Comparison of ENCODE assay signal across 8 mouse cellular contexts in the genomic region with DNA sequence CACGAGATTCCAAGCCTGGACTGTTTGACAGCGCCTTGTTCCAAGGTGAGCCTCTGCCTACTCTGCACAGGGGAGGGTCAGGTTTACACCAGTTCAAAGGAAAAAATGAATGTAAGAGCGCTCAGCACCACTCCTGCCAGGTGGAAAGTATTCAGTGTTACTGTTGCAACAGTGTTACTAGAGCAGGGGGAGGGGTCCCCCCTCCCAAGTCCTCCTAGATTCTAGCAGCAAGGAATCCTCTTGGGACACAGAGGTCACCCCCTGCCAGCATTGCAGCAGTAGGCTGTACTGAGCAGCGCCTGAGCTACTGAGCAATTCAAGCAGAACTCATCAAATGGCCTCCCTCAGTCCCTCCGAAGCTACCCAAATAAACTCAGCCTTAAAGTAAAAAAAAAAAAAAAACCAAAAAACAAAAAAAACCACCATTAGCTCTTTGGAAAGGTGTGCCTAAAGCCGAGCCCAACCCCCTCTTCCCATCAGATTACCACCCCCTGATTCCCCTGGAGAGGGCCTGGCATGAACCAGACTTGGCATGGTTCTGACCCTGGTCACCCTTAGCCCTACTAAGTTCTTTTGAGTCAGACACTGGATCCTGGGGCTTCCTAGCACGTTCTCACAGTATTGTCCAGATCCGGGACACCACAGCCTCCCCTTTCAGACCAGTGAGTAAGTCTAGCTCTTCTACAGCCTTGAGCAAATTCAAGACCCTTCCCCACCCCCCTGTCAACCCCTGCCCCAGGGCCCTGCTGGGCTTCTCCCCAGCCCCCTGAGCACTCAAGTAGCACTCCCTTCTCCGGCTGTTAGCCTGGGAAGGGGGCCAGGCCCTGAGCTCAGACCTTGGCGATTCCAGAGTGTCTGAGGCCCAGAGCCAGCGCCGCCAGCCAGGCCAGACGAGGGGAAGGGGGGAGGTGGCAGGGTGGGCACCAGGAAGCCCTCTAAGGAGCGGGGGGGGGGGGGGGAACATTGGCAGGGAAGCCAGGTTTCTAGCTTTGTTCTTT. TPM values are rescaled to one million over a fixed set of nuclear protein-coding genes. Genes with fewer than 3 reads are reported as not detected.
DNase-seq lines count a peak whose midpoint lies in the region; ATAC-seq and TF ChIP-seq lines count a peak whose summit lies in the region.

Ltbp3 (plus strand) TSS at position 585 of the 998 bp plus-strand sequence.

- no peak for TF ChIP-seq CTCF in lung, adult 2 months (IDR thresholded peaks at IDR 0.05; ENCODE audit: insufficient read depth, low read length)

- H3K36me3 ChIP-seq in embryonic facial prominence, embryonic 13.5 days, result no peaks in the 10 kb centered on the region
- H3K36me3 ChIP-seq in heart, embryonic 14.5 days (ENCODE audit: control insufficient read depth, insufficient read depth, low read length), result no peaks in the 10 kb centered on the region

- DNase-seq in right cerebral cortex, postnatal 10 days (ENCODE audit: low spot score in 2 of 2), result peak; percentile 85
- DNase-seq in right cerebral cortex, adult 2 months (ENCODE audit: low spot score in 2 of 2), result no peak
- peak; percentile 67 for DNase-seq in kidney, postnatal 14 days
- peak; percentile 56 for DNase-seq in lung, adult 2 months
- peak; percentile 78 for DNase-seq in skeletal muscle tissue, adult 2 months (ENCODE audit: low read depth, low spot score)

- H3K27ac ChIP-seq in embryonic facial prominence, embryonic 13.5 days, result peak within 1 kb of the TSS; percentile 92
- peak within 1 kb of the TSS; percentile 90 to 94 for H3K27ac ChIP-seq in heart, embryonic 14.5 days (replicated peaks in 1 of 2; ENCODE audit: control insufficient read depth in 1 of 2, insufficient read depth in 1 of 2, low read depth in 2 of 2, low read length in 2 of 2)

- H3K27me3 ChIP-seq in embryonic facial prominence, embryonic 13.5 days, result peaks cover 40% of the 10 kb centered on the region
- H3K27me3 ChIP-seq in heart, embryonic 14.5 days (ENCODE audit: control insufficient read depth, insufficient read depth, low read length), result 0 out of 2 replicates have a peak, but pooled peaks cover 8% of the 10 kb centered on the region

- H3K9ac ChIP-seq in embryonic facial prominence, embryonic 13.5 days, result peak within 1 kb of the TSS; percentile 91
- H3K9ac ChIP-seq in heart, embryonic 14.5 days (ENCODE audit: low read length), result peak within 1 kb of the TSS; percentile 98

- H3K4me1 ChIP-seq in embryonic facial prominence, embryonic 13.5 days, result peaks cover 44% of the 10 kb centered on the region
- H3K4me1 ChIP-seq in heart, embryonic 14.5 days (ENCODE audit: control insufficient read depth in 2 of 2, insufficient read depth in 2 of 2, low read length in 2 of 2), result peaks cover 18 to 35% of the 10 kb centered on the region in 2 experiments
- peaks cover 9% of the 10 kb centered on the region for H3K4me1 ChIP-seq in lung, adult 2 months (ENCODE audit: control insufficient read depth, insufficient read depth, low read length)

- WGBS in embryonic facial prominence, embryonic 13.5 days, result 21% methylated on average over 9 of the region's 14 CpGs
- WGBS in heart, embryonic 14.5 days, result 29% methylated on average over 13 of the region's 14 CpGs
- 28% methylated on average over 14 of the region's 14 CpGs for WGBS in lung, adult 2 months

- H3K4me2 ChIP-seq in embryonic facial prominence, embryonic 13.5 days, result peak within 1 kb of the TSS; percentile 95
- H3K4me2 ChIP-seq in heart, embryonic 14.5 days (ENCODE audit: low read length), result peak within 1 kb of the TSS; percentile 93

- no peaks in the 10 kb centered on the region for H3K9me3 ChIP-seq in embryonic facial prominence, embryonic 13.5 days
- no peaks in the 10 kb centered on the region for H3K9me3 ChIP-seq in heart, embryonic 14.5 days (ENCODE audit: control insufficient read depth, low read length)

- ATAC-seq in embryonic facial prominence, embryonic 13.5 days (ENCODE audit: insufficient number of reproducible peaks, insufficient read depth, low FRiP score, low TSS enrichment, low read depth), result 0 out of 2 replicates have a peak, but pooled peaks have one; percentile 49
- peak; percentile 71 for ATAC-seq in heart, embryonic 14.5 days (ENCODE audit: insufficient number of reproducible peaks, insufficient read depth, low FRiP score, low read depth)
- ATAC-seq in inflammation-experienced regulatory T-cells, adult 6 months, result no peak

- peak within 1 kb of the TSS; percentile 67 for H3K4me3 ChIP-seq in embryonic facial prominence, embryonic 13.5 days
- H3K4me3 ChIP-seq in heart, embryonic 14.5 days (ENCODE audit: control insufficient read depth in 1 of 2, insufficient read depth in 1 of 2, low read depth in 1 of 2, low read length in 2 of 2), result peak within 1 kb of the TSS; percentile 74 to 79
- peak within 1 kb of the TSS; percentile 73 for H3K4me3 ChIP-seq in lung, adult 2 months (replicated peaks; ENCODE audit: extremely low read depth, low read depth, low read length)

- TF ChIP-seq POLR2A in lung, adult 2 months (IDR thresholded peaks at IDR 0.05; ENCODE audit: borderline replicate concordance, extremely low read depth, low read depth, low read length), result 0 out of 2 replicates have a peak, but pooled peaks have one; percentile 15

RNA-seq across cellular contexts. Expression of gene Ltbp3, which starts in this region (rescaled TPM):
- 44.4 and 47.8 TPM in 2 replicates for polyA plus RNA-seq in embryonic facial prominence, embryonic 13.5 days (2015; fragmentation: Nextera tagmentation; extraction: Ambion mirVana)
- 35.7 and 39.0 TPM in 2 replicates for polyA plus RNA-seq in heart, embryonic 14.5 days (2014; fragmentation: Nextera tagmentation; extraction: Ambion mirVana)
- 236 and 238 TPM in 2 replicates for polyA plus RNA-seq in lung, adult 2 months (2012; rRNA removed)
- under 1 TPM in 1 of 3 experiments, not detected in 2; 0.77 TPM for polyA plus RNA-seq in inflammation-experienced regulatory T-cells, adult 6 months (2017; shearing (Covaris generic))

Comparison
In these comparisons a context has a peak if more than half of its experiments do, and no peak if none do; other contexts are left out.
1. RNA of gene Ltbp3 (polyA plus RNA-seq): 236 to 238 TPM in lung, adult 2 months, 44.4 to 47.8 TPM in embryonic facial prominence, embryonic 13.5 days and 35.7 to 39.0 TPM in heart, embryonic 14.5 days; 0.77 TPM in inflammation-experienced regulatory T-cells, adult 6 months; every median in the first group is over 10 times any median in the second.
2. DNase-seq: peak in right cerebral cortex, postnatal 10 days (2 of 2), kidney, postnatal 14 days (single experiment), lung, adult 2 months (single experiment) and skeletal muscle tissue, adult 2 months (single experiment); none in right cerebral cortex, adult 2 months (0 of 2).
3. Peak in every context shown above with its lines, with median percentiles within 50 percentile points of each other: H3K4me3 ChIP-seq.